Mouse (Mus musculus) erythroblast, embryonic 14.5 days (primary cell): ENCODE data around the gene Slc25a22. TPM values are rescaled to one million over a fixed set of nuclear protein-coding genes. Genes with fewer than 3 reads are reported as not detected.

Source experiments
- H3K27me3 ChIP-seq: 2 replicates; pipeline ENCODE4 v1.6.1; 2012; ENCODE audit warnings: inconsistent platforms; ENCODE audit not compliant: control insufficient read depth
- H3K36me3 ChIP-seq: 2 replicates; pipeline ENCODE4 v1.6.1; 2012; ENCODE audit warnings: mild to moderate bottlenecking, inconsistent platforms; ENCODE audit not compliant: control insufficient read depth
- H3K4me1 ChIP-seq: 2 replicates; pipeline ENCODE4 v1.6.1; 2012; ENCODE audit warnings: inconsistent platforms; ENCODE audit not compliant: control insufficient read depth
- H3K4me3 ChIP-seq: replicated peaks from 2 replicates; pipeline ENCODE3; 2012; ENCODE audit warnings: moderate library complexity, mild to moderate bottlenecking, inconsistent platforms
- H3K9me3 ChIP-seq: 2 replicates; pipeline ENCODE4 v1.6.1; 2012; ENCODE audit warnings: low read length, inconsistent platforms, mixed read lengths; ENCODE audit not compliant: control insufficient read depth
- GATA1 ChIP-seq: IDR thresholded peaks from 2 replicates; pipeline ENCODE4 v1.6.1; 2012; ENCODE audit warnings: low read length, inconsistent platforms, mixed read lengths
- TAL1 ChIP-seq: IDR thresholded peaks from 3 replicates; pipeline ENCODE4 v1.6.1; 2012; ENCODE audit warnings: low read length, inconsistent platforms, mixed read lengths
- polyA plus RNA-seq: library from polyadenylated mRNA; stranded (reverse); fragments of >175 nt; gene quantifications from 2 replicates; pipeline ENCODE4 v1.2.3, GENCODE M21; 2012

Slc25a22 gene
- polyA plus RNA-seq, 1 experiment: 0.70 TPM

DNA sequence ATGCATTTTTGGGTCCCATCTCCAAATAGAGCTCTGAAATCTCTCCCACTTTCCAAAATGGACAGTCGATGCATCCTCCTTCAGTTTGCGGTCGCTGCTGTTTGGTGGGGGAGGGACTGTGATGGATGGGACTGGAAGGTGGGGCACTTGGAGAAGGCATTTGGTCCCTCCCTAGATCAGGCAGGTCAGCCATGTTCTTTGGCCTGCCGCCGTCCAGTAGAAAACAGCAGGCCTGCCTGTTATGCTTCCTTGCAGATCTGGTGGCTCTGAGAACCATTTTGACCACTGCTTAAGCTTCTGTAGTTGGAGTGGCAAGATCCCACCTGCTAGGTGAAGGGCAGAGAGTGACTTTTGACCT lies 30.5 kb upstream of the Slc25a22 start:
- peak overlapping the region; percentile 69 for H3K4me3 ChIP-seq
- peaks cover 66% of the 10 kb centered on the region for H3K4me1 ChIP-seq
- peaks cover 38% of the 10 kb centered on the region for H3K27me3 ChIP-seq
- H3K36me3 ChIP-seq: peaks cover 44% of the 10 kb centered on the region
- TF ChIP-seq TAL1: no peak
- TF ChIP-seq GATA1: no peak
- H3K9me3 ChIP-seq: peaks cover 9% of the 10 kb centered on the region; the same call in 1 of the 2 replicates

- no peak for TF ChIP-seq TAL1
- H3K4me1 ChIP-seq: peaks cover 62% of the 10 kb centered on the region
Measured at GRCm38 (mm10) chr7:141467230-141468030, 29.7 kb upstream of the Slc25a22 start, which contains the start of gene Cd151. Gene Cd151, plus strand, starts transcription at chr7:141467392.

GRCm38 (mm10) chr7:141466607-141467148 lies 29.0 kb upstream of the Slc25a22 start:
- Histone ChIP-seq H3K27me3 (peaks cover 52% of the 10 kb centered on the region), H3K4me3 (peak overlapping the region; percentile 69), H3K4me1 (peaks cover 59% of the 10 kb centered on the region), H3K9me3 (peaks cover 13% of the 10 kb centered on the region; the same call in 1 of the 2 replicates), H3K36me3 (peaks cover 31% of the 10 kb centered on the region)
- TF ChIP-seq TAL1: no peak
- no peak for TF ChIP-seq GATA1

More at GRCm38 (mm10) chr7:141467230-141468030, 29.7 kb upstream of the Slc25a22 start, which contains the start of gene Cd151:
- Histone ChIP-seq H3K9me3 (peaks cover 9% of the 10 kb centered on the region; the same call in 1 of the 2 replicates), H3K36me3 (peaks cover 37% of the 10 kb centered on the region), H3K27me3 (peaks cover 45% of the 10 kb centered on the region), H3K4me3 (peak within 1 kb of the TSS; percentile 69)

DNA sequence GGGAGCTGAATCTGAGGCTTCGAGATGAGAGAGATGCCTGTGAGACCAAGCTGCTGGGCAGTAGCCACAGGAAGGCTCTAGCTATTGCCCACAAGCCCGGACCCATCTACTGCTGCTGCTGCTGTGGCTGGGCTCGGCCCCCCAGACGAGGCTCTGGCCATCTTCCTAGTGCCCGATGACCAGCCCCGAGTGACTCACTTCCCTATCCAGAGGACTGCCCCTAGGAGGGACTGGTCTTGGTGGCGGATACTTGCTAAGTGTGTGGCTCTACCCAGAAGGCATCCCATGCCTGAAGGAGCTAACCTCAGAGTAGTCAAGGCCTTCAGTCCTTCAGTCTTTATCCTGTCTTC lies 28.3 kb upstream of the Slc25a22 start:
- Histone ChIP-seq H3K27me3 (peaks cover 59% of the 10 kb centered on the region), H3K36me3 (peaks cover 25% of the 10 kb centered on the region), H3K4me3 (no peak overlapping the region), H3K4me1 (peaks cover 57% of the 10 kb centered on the region), H3K9me3 (peaks cover 16% of the 10 kb centered on the region; the same call in 1 of the 2 replicates)
- TF ChIP-seq TAL1 (no peak), GATA1 (no peak)

DNA sequence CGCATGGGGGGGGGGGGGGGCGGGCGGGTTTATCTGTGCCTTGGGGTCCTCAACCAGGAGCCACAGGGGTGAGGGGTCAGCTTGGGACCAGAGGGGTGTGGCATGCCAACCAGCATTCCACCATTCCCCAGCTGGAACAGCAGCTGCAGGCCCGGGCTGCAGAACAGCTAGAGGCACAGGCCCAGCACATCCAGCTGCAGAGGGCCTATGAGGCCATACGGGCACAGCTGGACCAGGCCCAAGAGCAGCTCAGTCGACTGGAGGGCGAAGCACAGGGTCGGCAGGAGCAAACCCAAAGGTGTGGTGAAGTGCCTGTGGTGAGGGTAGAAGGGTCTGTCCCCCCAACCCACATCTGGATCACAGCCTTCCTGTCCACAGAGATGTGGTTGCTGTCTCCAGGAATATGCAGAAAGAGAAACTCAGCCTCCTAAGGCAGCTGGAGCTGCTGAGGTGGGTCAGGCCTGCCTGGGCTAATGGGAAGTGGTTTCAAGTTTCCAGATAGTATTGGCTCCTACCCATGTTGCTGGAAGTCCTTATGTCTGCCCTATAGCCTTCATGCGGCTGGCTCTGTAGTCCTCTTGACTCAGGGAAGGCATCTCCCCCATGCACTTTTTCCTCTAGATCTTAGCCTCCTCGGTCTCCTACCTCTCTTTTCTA lies 27.8 kb upstream of the Slc25a22 start:
- peaks cover 56% of the 10 kb centered on the region for H3K4me1 ChIP-seq
- peaks cover 16% of the 10 kb centered on the region; the same call in 1 of the 2 replicates for H3K9me3 ChIP-seq
- no peak for TF ChIP-seq GATA1
- no peak for TF ChIP-seq TAL1
- H3K27me3 ChIP-seq: peaks cover 64% of the 10 kb centered on the region
- peaks cover 20% of the 10 kb centered on the region for H3K36me3 ChIP-seq
- no peak overlapping the region for H3K4me3 ChIP-seq

GRCm38 (mm10) chr7:141464603-141465201 lies 27.0 kb upstream of the Slc25a22 start:
- peaks cover 16% of the 10 kb centered on the region; the same call in 1 of the 2 replicates for H3K9me3 ChIP-seq
- peaks cover 72% of the 10 kb centered on the region for H3K27me3 ChIP-seq
- H3K4me3 ChIP-seq: no peak overlapping the region
- TF ChIP-seq TAL1: no peak
- no peak for TF ChIP-seq GATA1
- peaks cover 12% of the 10 kb centered on the region for H3K36me3 ChIP-seq
- peaks cover 48% of the 10 kb centered on the region for H3K4me1 ChIP-seq

DNA sequence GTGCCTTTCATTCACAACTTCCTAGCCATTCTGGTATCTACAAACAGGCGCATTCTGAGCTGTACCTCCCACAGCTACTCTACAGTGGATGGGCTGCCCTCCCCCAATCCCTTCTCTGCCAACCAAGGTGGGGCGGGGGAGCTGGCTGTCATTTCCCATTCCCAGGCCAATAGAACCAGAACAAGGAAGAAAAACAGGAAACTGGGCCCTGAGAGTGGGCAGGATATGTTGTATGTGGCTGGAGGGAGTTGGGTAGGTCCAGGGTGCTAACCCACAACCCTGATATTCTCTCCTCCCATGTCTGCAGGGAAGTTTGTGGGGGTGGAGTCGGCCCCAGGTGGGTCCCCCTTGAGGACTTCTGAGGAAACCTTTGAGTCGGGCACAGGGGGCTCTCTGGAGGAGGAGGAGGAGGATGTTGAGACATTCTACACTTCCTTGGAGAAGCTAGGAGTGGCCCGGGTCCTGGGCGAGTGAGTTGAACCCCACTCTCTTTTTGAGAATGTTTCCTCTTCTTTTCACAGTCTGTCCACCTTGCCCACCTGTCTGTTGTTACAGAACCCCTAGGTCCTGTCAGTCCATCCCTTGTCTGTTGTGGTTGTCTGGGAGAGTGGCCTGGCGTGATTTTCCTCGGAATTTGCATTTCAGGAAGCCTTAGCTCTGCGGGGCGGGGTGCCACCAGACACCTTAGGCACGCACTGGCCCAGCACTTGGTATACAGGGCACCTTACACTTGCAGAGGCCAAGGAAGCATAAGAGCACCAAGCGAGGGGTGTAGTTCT lies 26.3 kb upstream of the Slc25a22 start:
- peaks cover 12% of the 10 kb centered on the region for H3K36me3 ChIP-seq
- peaks cover 79% of the 10 kb centered on the region for H3K27me3 ChIP-seq
- no peak overlapping the region for H3K4me3 ChIP-seq
- peaks cover 16% of the 10 kb centered on the region; the same call in 1 of the 2 replicates for H3K9me3 ChIP-seq
- TF ChIP-seq TAL1 (no peak), GATA1 (no peak)
- peaks cover 41% of the 10 kb centered on the region for H3K4me1 ChIP-seq

DNA sequence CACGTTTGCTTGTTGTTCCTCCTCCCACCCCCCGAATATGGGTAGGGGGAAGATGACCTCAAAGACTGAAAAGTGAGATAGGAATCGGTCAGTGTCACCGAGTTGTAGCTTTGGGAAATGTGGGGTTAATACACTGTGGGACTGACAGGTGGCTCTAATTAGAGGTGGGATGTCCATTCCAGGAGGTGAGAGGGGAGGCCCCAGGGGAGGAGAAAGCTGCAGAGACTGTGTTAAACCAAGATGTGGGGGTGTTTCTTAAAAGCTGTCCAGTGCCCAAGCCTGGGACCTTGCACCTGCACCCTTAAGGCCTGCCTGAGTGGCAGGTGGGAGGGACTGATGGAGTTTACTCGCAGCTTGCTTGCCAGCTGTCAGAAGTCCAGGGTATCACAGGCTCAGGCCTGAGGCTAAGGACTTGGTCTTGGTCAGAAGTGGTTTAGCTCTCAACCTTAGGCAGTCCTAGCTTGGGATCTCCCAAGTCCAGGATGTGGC lies 24.7 kb upstream of the Slc25a22 start:
- Histone ChIP-seq H3K27me3 (peaks cover 79% of the 10 kb centered on the region), H3K9me3 (peaks cover 16% of the 10 kb centered on the region; the same call in 1 of the 2 replicates), H3K36me3 (peaks cover 15% of the 10 kb centered on the region), H3K4me1 (peaks cover 31% of the 10 kb centered on the region), H3K4me3 (no peak overlapping the region)
- no peak for TF ChIP-seq TAL1
- no peak for TF ChIP-seq GATA1
